Mouse (Mus musculus) cortical plate, adult 2 months (tissue): ENCODE data around the gene Slc22a13.

Experiments used
- CTCF ChIP-seq: fragments of 200-500 bp; IDR thresholded peaks from 2 replicates; pipeline ENCODE4 v1.5.1; 2011; ENCODE audit warnings: mild to moderate bottlenecking, control low read depth, low read length; ENCODE audit not compliant: insufficient read depth; ENCODE audit errors: extremely low read depth
- POLR2A ChIP-seq: fragments of 200-500 bp; IDR thresholded peaks from 2 replicates; pipeline ENCODE4 v1.6.1; 2011; ENCODE audit warnings: mild to moderate bottlenecking, low read length, control low read depth; ENCODE audit not compliant: insufficient read depth; ENCODE audit errors: extremely low read depth

DNA sequence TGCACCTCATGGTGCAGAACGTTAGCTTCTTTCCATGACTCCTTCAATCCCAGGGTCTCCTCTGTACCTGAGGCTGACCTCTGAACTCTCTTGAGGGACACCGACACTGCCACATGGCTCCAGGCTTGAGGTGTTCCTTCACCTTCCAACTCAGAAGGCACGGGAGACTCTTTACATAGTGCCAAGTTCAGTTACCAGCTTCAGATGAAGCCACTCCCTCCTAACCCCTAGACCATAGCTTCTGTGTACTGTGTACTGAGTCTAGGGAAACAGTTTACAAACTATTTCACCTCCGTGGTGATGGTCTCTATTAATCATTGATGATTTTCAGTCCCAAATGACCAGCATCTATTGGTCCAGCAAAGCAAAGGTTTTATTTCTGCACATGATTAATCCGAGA, 7.2 kb downstream of the Slc22a13 start:
- TF ChIP-seq CTCF = no peak
- TF ChIP-seq POLR2A = no peak
